Mouse (Mus musculus): ENCODE measurements around the gene Btbd9. TPM values are rescaled to one million over a fixed set of nuclear protein-coding genes. Genes with fewer than 3 reads are reported as not detected.
A peak's percentile ranks its signal among the peaks of the same experiment; 100 is the strongest.

The Btbd9 gene
- polyA plus RNA-seq, 1 experiment from 2014 or later: 63.1 TPM

DNA sequence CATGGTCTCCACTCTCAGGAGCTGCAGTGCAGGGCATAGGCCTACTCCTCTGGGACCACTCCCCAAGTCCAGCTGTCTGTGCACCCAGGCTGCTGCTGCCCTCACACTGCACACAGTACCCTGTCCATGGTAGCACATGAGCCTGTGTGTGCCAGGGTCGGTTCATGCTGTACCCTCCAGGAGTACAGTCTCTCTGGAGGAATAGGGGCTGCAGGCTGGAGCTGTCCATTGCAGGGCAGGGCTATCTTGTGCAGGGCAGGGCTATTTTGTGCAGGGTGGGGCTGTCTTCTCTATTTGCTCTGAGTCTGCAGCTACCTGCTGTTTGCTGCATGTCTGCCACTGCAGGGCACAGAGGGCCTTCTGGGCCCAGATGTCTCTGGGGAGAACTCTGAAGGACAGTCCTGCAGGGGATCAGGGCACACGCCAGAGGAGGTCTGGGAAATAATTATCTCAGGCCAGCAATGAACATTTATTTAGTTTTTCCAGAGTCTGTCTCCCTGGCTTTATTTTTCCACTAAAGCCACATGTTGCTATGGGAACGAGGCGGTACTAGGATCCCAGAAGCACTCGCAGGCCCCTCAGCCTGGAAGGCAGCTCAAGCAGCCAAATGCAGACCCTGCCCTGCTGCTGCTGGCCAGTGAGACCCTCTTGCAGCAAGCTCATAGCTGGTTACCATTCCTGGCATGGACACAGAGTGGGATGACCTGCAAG, 351.1 kb downstream of the Btbd9 start:
- no peak overlapping the region for H3K9ac ChIP-seq (replicated peaks; ENCODE audit: low read depth, low read length)
- H3K4me2 ChIP-seq (replicated peaks; ENCODE audit: low read depth, low read length): no peak overlapping the region
- no peaks in the 10 kb centered on the region for H3K27me3 ChIP-seq (ENCODE audit: control insufficient read depth, insufficient read depth, low read length)
- H3K4me1 ChIP-seq (ENCODE audit: control insufficient read depth, insufficient read depth, low read length): peaks cover 14% of the 10 kb centered on the region
- peak; percentile 44; the same call in 1 of the 2 replicates for ATAC-seq (ENCODE audit: insufficient number of reproducible peaks, insufficient read depth, low FRiP score, low read depth)
- WGBS: 33% methylated on average over 5 of the region's 5 CpGs
- no peaks in the 10 kb centered on the region for H3K36me3 ChIP-seq (ENCODE audit: control insufficient read depth, insufficient read depth, low read length)
- no peak overlapping the region for H3K4me3 ChIP-seq (ENCODE audit: low read depth, low read length)
- no peaks in the 10 kb centered on the region for H3K9me3 ChIP-seq (ENCODE audit: control insufficient read depth, low read depth, low read length)
- H3K27ac ChIP-seq (ENCODE audit: low read length): peak overlapping the region; percentile 21; the same call in 1 of the 2 replicates

DNA sequence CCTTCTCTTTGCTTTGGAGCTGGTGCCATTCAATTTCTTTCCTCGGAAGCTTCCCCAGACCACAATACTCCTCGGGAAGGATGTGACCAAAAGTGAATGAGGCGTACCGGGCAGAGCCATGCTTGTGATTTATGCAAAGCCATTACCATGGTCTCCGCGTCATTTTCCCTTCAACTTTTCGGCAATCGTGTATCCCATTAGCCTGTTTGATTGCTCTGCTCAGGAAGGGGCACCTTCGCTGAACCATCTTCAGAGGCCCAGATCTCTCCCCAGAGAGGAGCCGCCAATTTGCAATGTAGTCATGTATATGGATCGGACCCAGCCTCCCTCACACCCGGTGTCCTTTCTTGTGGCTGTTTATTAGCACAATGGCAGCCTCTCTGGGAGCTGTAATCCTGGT, 353.5 kb downstream of the Btbd9 start:
- H3K9me3 ChIP-seq (ENCODE audit: control insufficient read depth, low read depth, low read length): no peaks in the 10 kb centered on the region
- ATAC-seq (ENCODE audit: insufficient number of reproducible peaks, insufficient read depth, low FRiP score, low read depth): no peak
- no peak overlapping the region for H3K4me2 ChIP-seq (replicated peaks; ENCODE audit: low read depth, low read length)
- no peak overlapping the region for H3K4me3 ChIP-seq (ENCODE audit: low read depth, low read length)
- peaks cover 9% of the 10 kb centered on the region for H3K4me1 ChIP-seq (ENCODE audit: control insufficient read depth, insufficient read depth, low read length)
- H3K27me3 ChIP-seq (ENCODE audit: control insufficient read depth, insufficient read depth, low read length): no peaks in the 10 kb centered on the region
- H3K27ac ChIP-seq (ENCODE audit: low read length): no peak overlapping the region
- no peak overlapping the region for H3K9ac ChIP-seq (replicated peaks; ENCODE audit: low read depth, low read length)
- peaks cover 3% of the 10 kb centered on the region; the same call in 1 of the 2 replicates for H3K36me3 ChIP-seq (ENCODE audit: control insufficient read depth, insufficient read depth, low read length)
- WGBS: 81% methylated on average over 12 of the region's 12 CpGs

DNA sequence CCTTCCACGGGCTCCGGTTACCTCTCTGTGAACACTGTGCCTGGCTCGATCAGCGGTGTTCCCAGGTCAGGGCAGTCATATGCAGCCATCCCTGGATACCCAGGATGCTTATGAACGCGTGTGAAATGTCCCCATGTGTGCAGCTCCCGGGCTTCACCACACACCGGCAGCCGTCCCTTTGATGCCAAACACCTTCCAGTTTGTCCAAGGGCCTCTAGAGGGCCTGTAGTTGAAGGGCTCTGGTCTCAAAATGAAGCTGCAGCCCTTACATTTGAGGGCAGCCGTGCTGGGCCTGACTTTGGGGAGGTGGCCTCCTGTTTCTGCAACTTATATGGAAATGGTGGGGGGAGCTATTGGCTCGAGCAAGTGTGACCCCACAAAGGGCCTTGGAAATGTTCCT, 353.9 kb downstream of the Btbd9 start:
- no peaks in the 10 kb centered on the region for H3K27me3 ChIP-seq (ENCODE audit: control insufficient read depth, insufficient read depth, low read length)
- no peaks in the 10 kb centered on the region for H3K9me3 ChIP-seq (ENCODE audit: control insufficient read depth, low read depth, low read length)
- WGBS: 79% methylated on average over 11 of the region's 11 CpGs
- H3K27ac ChIP-seq (ENCODE audit: low read length): no peak overlapping the region
- H3K4me3 ChIP-seq (ENCODE audit: low read depth, low read length): no peak overlapping the region
- no peak for ATAC-seq (ENCODE audit: insufficient number of reproducible peaks, insufficient read depth, low FRiP score, low read depth)
- peaks cover 9% of the 10 kb centered on the region for H3K4me1 ChIP-seq (ENCODE audit: control insufficient read depth, insufficient read depth, low read length)
- no peak overlapping the region for H3K4me2 ChIP-seq (replicated peaks; ENCODE audit: low read depth, low read length)
- H3K9ac ChIP-seq (replicated peaks; ENCODE audit: low read depth, low read length): no peak overlapping the region
- H3K36me3 ChIP-seq (ENCODE audit: control insufficient read depth, insufficient read depth, low read length): peaks cover 3% of the 10 kb centered on the region; the same call in 1 of the 2 replicates

DNA sequence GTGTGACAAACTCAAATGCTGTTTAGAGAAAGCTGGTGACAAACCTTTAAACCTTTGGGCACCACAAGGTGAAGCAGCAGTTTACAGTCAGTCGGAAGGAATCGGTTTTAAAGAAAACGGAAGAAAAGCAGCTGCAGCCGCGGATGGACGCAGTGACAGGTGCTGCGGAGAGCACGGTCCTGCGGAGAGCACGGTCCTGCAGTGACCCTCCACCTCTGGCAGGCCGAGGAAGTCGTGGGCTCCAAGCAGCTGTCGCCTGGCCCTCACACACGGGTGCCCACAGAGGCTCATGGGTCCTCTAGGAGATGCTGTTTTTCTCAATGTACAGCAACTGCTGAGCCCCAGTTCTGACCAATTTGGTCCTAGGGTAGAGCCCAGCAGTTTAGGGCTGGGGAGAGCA, 354.6 kb downstream of the Btbd9 start:
- no peak for ATAC-seq (ENCODE audit: insufficient number of reproducible peaks, insufficient read depth, low FRiP score, low read depth)
- Histone ChIP-seq H3K36me3 (ENCODE audit: control insufficient read depth, insufficient read depth, low read length) (peaks cover 3% of the 10 kb centered on the region; the same call in 1 of the 2 replicates), H3K4me2 (replicated peaks; ENCODE audit: low read depth, low read length) (no peak overlapping the region), H3K4me3 (ENCODE audit: low read depth, low read length) (no peak overlapping the region), H3K27me3 (ENCODE audit: control insufficient read depth, insufficient read depth, low read length) (no peaks in the 10 kb centered on the region), H3K9ac (replicated peaks; ENCODE audit: low read depth, low read length) (no peak overlapping the region), H3K27ac (ENCODE audit: low read length) (no peak overlapping the region), H3K4me1 (ENCODE audit: control insufficient read depth, insufficient read depth, low read length) (peaks cover 9% of the 10 kb centered on the region), H3K9me3 (ENCODE audit: control insufficient read depth, low read depth, low read length) (no peaks in the 10 kb centered on the region)
- 73% methylated on average over 14 of the region's 14 CpGs for WGBS

DNA sequence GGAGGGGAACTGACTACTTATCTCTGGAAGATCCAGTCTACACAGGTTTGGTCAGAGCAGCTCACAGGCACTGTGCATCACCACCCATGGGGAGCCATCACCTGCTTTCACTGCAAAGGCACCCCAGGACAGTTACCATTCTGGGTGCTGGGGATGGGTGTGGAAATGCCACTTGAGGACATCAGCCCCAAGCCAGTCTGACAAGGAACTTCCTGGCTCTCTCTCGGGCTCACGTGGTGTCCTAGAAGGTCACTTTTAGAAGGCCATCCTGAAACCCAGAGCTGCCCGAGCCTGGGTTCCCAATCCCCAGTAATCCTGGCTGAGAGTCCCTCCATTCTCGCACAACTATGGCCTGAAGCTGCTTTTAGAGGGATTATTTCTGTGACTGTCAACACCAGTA, 360.5 kb downstream of the Btbd9 start:
- H3K9me3 ChIP-seq (ENCODE audit: control insufficient read depth, low read depth, low read length): no peaks in the 10 kb centered on the region
- no peak overlapping the region for H3K4me3 ChIP-seq (ENCODE audit: low read depth, low read length)
- H3K27ac ChIP-seq (ENCODE audit: low read length): no peak overlapping the region
- no peaks in the 10 kb centered on the region for H3K4me1 ChIP-seq (ENCODE audit: control insufficient read depth, insufficient read depth, low read length)
- H3K9ac ChIP-seq (replicated peaks; ENCODE audit: low read depth, low read length): no peak overlapping the region
- 71% methylated on average over 4 of the region's 4 CpGs for WGBS
- ATAC-seq (ENCODE audit: insufficient number of reproducible peaks, insufficient read depth, low FRiP score, low read depth): no peak
- no peaks in the 10 kb centered on the region for H3K27me3 ChIP-seq (ENCODE audit: control insufficient read depth, insufficient read depth, low read length)
- peaks cover 14% of the 10 kb centered on the region; the same call in 1 of the 2 replicates for H3K36me3 ChIP-seq (ENCODE audit: control insufficient read depth, insufficient read depth, low read length)
- H3K4me2 ChIP-seq (replicated peaks; ENCODE audit: low read depth, low read length): no peak overlapping the region

DNA sequence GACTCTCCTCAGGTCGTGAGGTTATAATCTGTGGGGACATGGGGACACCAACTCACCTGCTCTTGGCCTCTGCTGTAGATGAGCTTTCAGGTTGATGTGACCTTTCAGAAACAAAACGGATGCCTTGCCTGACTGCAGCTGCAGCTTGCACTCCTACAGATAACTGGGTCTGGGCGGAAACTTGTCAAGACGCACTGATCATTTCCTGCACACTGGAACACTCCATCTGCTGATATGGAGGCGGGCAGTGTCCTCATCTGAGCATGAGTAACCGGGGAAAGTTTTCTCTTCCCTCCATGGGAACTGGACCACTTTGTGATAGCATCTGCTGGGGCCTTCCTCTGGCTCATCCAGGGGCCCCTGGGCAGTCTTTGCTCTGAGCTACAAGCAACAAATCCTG, 361.9 kb downstream of the Btbd9 start:
- ATAC-seq (ENCODE audit: insufficient number of reproducible peaks, insufficient read depth, low FRiP score, low read depth): no peak
- H3K36me3 ChIP-seq (ENCODE audit: control insufficient read depth, insufficient read depth, low read length): peaks cover 22% of the 10 kb centered on the region; the same call in 1 of the 2 replicates
- WGBS: 78% methylated on average over 6 of the region's 6 CpGs

DNA sequence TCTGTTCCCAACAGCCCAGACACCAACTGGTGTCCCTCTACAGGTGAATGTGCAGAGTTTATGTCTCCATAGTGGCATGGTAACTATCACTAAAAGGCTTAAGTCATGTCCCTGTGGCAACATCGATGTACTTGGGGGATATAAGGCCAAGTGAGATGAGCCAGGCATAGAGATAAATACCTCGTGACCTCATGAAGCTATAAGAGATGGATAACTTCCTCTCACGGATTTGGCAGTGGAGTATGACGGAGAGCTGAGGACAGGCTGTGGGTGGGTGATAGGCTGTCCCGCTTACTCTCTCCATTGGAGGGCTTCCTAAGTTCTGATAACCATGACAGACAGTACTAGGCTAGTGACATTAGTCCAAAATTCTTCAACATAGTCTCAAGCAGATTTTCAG, 362.9 kb downstream of the Btbd9 start:
- ATAC-seq (ENCODE audit: insufficient number of reproducible peaks, insufficient read depth, low FRiP score, low read depth): no peak
- H3K4me3 ChIP-seq (ENCODE audit: low read depth, low read length): no peak overlapping the region
- H3K9me3 ChIP-seq (ENCODE audit: control insufficient read depth, low read depth, low read length): no peaks in the 10 kb centered on the region
- H3K4me1 ChIP-seq (ENCODE audit: control insufficient read depth, insufficient read depth, low read length): no peaks in the 10 kb centered on the region
- no peak overlapping the region for H3K9ac ChIP-seq (replicated peaks; ENCODE audit: low read depth, low read length)
- H3K27ac ChIP-seq (ENCODE audit: low read length): no peak overlapping the region
- no peak overlapping the region for H3K4me2 ChIP-seq (replicated peaks; ENCODE audit: low read depth, low read length)
- no peaks in the 10 kb centered on the region for H3K27me3 ChIP-seq (ENCODE audit: control insufficient read depth, insufficient read depth, low read length)
- WGBS: 74% methylated on average over 5 of the region's 5 CpGs
- peaks cover 28% of the 10 kb centered on the region for H3K36me3 ChIP-seq (ENCODE audit: control insufficient read depth, insufficient read depth, low read length)

More for the DNA sequence above, 361.9 kb downstream of the Btbd9 start:
- H3K9ac ChIP-seq (replicated peaks; ENCODE audit: low read depth, low read length): no peak overlapping the region
- no peak overlapping the region for H3K27ac ChIP-seq (ENCODE audit: low read length)
- H3K9me3 ChIP-seq (ENCODE audit: control insufficient read depth, low read depth, low read length): no peaks in the 10 kb centered on the region
- no peak overlapping the region for H3K4me3 ChIP-seq (ENCODE audit: low read depth, low read length)
- no peaks in the 10 kb centered on the region for H3K27me3 ChIP-seq (ENCODE audit: control insufficient read depth, insufficient read depth, low read length)
- H3K4me1 ChIP-seq (ENCODE audit: control insufficient read depth, insufficient read depth, low read length): no peaks in the 10 kb centered on the region
- H3K4me2 ChIP-seq (replicated peaks; ENCODE audit: low read depth, low read length): no peak overlapping the region

DNA sequence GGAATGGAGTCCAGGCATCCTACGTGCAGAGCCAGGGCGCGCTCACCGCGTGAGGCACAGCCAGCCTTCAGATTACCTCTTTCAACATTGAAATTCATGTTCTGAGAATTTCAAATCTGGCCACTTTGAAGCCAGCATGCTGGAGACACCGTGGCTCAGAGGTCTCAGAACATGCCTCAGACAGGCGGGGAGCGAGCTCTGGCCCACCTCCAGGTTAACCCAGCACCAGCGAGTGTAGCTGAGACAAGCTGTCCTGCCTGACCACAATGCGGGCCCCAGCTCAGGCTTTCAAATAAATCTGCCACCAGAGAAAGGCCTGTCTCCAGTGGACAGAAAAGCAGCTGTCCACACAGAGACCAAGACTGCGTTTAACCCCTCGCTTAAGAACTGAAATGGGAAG, 363.6 kb downstream of the Btbd9 start:
- H3K4me2 ChIP-seq (replicated peaks; ENCODE audit: low read depth, low read length): no peak overlapping the region
- H3K4me3 ChIP-seq (ENCODE audit: low read depth, low read length): no peak overlapping the region
- H3K4me1 ChIP-seq (ENCODE audit: control insufficient read depth, insufficient read depth, low read length): no peaks in the 10 kb centered on the region
- H3K27ac ChIP-seq (ENCODE audit: low read length): no peak overlapping the region
- H3K9me3 ChIP-seq (ENCODE audit: control insufficient read depth, low read depth, low read length): no peaks in the 10 kb centered on the region
- 75% methylated on average over 12 of the region's 12 CpGs for WGBS
- peaks cover 30% of the 10 kb centered on the region for H3K36me3 ChIP-seq (ENCODE audit: control insufficient read depth, insufficient read depth, low read length)
- no peak overlapping the region for H3K9ac ChIP-seq (replicated peaks; ENCODE audit: low read depth, low read length)
- no peak for ATAC-seq (ENCODE audit: insufficient number of reproducible peaks, insufficient read depth, low FRiP score, low read depth)
- H3K27me3 ChIP-seq (ENCODE audit: control insufficient read depth, insufficient read depth, low read length): no peaks in the 10 kb centered on the region

DNA sequence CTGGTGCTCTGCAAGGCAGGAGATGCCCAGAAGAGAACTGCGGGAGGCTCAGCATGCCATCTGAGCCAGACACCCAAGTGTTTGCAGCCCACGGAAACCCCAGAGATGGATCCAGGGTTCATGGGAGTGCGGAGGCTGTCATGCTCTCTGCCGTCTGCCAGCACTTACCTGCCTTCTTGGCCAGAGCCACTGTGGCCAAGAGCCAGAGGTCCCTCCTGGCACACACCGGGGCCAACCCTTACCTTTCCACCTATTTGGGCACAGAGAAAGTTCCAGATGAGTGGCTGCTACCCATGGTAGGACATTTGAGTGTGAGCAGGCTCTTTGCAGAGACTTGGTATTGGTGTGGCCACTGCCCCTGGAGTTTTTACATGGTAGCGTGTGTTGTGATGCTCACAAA, 365.4 kb downstream of the Btbd9 start:
- WGBS: 91% methylated on average over 6 of the region's 6 CpGs
- Histone ChIP-seq H3K4me3 (ENCODE audit: low read depth, low read length) (no peak overlapping the region), H3K36me3 (ENCODE audit: control insufficient read depth, insufficient read depth, low read length) (peaks cover 30% of the 10 kb centered on the region), H3K9ac (replicated peaks; ENCODE audit: low read depth, low read length) (no peak overlapping the region), H3K4me1 (ENCODE audit: control insufficient read depth, insufficient read depth, low read length) (peaks cover 4% of the 10 kb centered on the region; the same call in 1 of the 2 replicates), H3K4me2 (replicated peaks; ENCODE audit: low read depth, low read length) (no peak overlapping the region), H3K9me3 (ENCODE audit: control insufficient read depth, low read depth, low read length) (no peaks in the 10 kb centered on the region), H3K27me3 (ENCODE audit: control insufficient read depth, insufficient read depth, low read length) (no peaks in the 10 kb centered on the region), H3K27ac (ENCODE audit: low read length) (no peak overlapping the region)
- no peak for ATAC-seq (ENCODE audit: insufficient number of reproducible peaks, insufficient read depth, low FRiP score, low read depth)

Data from stomach, embryonic 14.5 days (tissue).